Mouse (Mus musculus): ENCODE results near the gene Fscn1.

DNA sequence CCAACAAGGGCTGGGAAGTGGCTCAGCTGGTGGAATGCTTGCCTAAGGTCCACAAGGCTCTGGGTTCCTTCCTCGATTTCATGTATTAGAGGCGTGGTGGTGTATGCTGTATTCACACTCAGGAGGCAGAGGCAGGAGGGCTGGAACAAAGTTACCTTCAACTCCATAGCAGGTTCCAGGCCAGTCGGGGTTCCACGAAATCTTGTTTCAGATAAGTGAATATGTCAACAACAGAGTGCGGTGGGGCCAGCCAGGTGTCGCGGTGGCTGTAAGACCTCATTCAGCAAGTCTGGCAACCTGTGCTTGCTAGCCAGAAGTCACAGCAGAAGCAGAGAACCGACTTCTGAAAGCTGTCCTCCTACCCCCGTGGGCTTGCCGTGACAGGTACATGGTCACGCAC is 44.9 kb upstream of the Fscn1 start:
- no peak for TF ChIP-seq CTCF (IDR thresholded peaks at IDR 0.05; ENCODE audit: borderline replicate concordance, insufficient read depth, low read depth, low read length)
- no peak for TF ChIP-seq POLR2A (IDR thresholded peaks at IDR 0.05; ENCODE audit: borderline replicate concordance, insufficient read depth, low read length)
